Comparison of ENCODE assay signal across 26 mouse cellular contexts in genomic region chr11:88367501-88367900, GRCm38 (mm10).
DNase-seq lines count a peak whose midpoint lies in the region; ATAC-seq lines count a peak whose summit lies in the region.
"Had no signal": no experiment of that assay in that cellular context is flagged by ENCODE, and none has a peak within 500 bp of the region (broad histone marks: within the 10 kb centered on the region; RNA-seq: fewer than 3 reads in every experiment).

No protein-coding gene starts in this region.

- H3K9ac ChIP-seq in hindbrain, embryonic 13.5 days: peak overlapping the region; percentile 15; the same call in 1 of the 2 replicates
- no peak overlapping the region for H3K9ac ChIP-seq in hindbrain, embryonic 14.5 days
- H3K9ac ChIP-seq in liver, embryonic 12.5 days: no peak overlapping the region
- H3K9ac ChIP-seq in heart, embryonic 12.5 days: no peak overlapping the region
- H3K9ac ChIP-seq: embryonic facial prominence, embryonic 13.5 days; hindbrain, embryonic 12.5 days; limb, embryonic 12.5 days; lung, embryonic 14.5 days had no signal

- no peak overlapping the region for H3K4me2 ChIP-seq in hindbrain, embryonic 13.5 days
- H3K4me2 ChIP-seq in hindbrain, embryonic 14.5 days (replicated peaks): no peak overlapping the region
- H3K4me2 ChIP-seq in liver, embryonic 12.5 days: no peak overlapping the region; the same call in 1 of the 2 replicates
- no peak overlapping the region for H3K4me2 ChIP-seq in heart, embryonic 12.5 days
- H3K4me2 ChIP-seq: embryonic facial prominence, embryonic 13.5 days; heart, embryonic 11.5 days; hindbrain, embryonic 12.5 days; limb, embryonic 12.5 days; lung, embryonic 14.5 days had no signal

- peaks cover 28% of the 10 kb centered on the region for H3K36me3 ChIP-seq in hindbrain, embryonic 13.5 days
- peaks cover 7% of the 10 kb centered on the region; the same call in 1 of the 2 replicates for H3K36me3 ChIP-seq in hindbrain, embryonic 14.5 days (replicated peaks; ENCODE audit: control insufficient read depth, insufficient read depth)
- peaks cover 19% of the 10 kb centered on the region; the same call in 1 of the 2 replicates for H3K36me3 ChIP-seq in liver, embryonic 12.5 days
- H3K36me3 ChIP-seq in heart, embryonic 12.5 days: peaks cover 34% of the 10 kb centered on the region

- H3K4me3 ChIP-seq in hindbrain, embryonic 13.5 days: no peak overlapping the region
- no peak overlapping the region for H3K4me3 ChIP-seq in hindbrain, embryonic 14.5 days (replicated peaks; ENCODE audit: low read length)
- no peak overlapping the region for H3K4me3 ChIP-seq in liver, embryonic 12.5 days
- H3K4me3 ChIP-seq in heart, embryonic 12.5 days: no peak overlapping the region
- H3K4me3 ChIP-seq: embryonic facial prominence, embryonic 13.5 days; hindbrain, embryonic 12.5 days; limb, embryonic 12.5 days had no signal

- no peak for DNase-seq in hindbrain, embryonic 14.5 days (ENCODE audit: low spot score)
- DNase-seq in c-Kit-positive CD71-positive TER-119-negative erythroid progenitor cells, embryonic 14.5 days (ENCODE audit: low read depth): peak; percentile 20
- no peak for DNase-seq in left cerebral cortex, postnatal 10 days (ENCODE audit: extremely low spot score in 1 of 2, low spot score in 2 of 2)
- DNase-seq: adrenal gland, postnatal 36 days; cerebellum, adult 2 months; cerebellum, postnatal 25 days; embryo, embryonic 11 days; gastrocnemius, postnatal 14 days; heart, adult 11 months; heart, postnatal 10 days; kidney, adult 18-20 months; lung, embryonic 14.5 days; lung, postnatal 36 days had no signal

- no peak for ATAC-seq in hindbrain, embryonic 13.5 days (ENCODE audit: low FRiP score)
- no peak for ATAC-seq in hindbrain, embryonic 14.5 days (ENCODE audit: low FRiP score)
- peak; percentile 85 for ATAC-seq in liver, embryonic 12.5 days
- peak; percentile 90 for ATAC-seq in megakaryocyte progenitor cell, adult 5-6 weeks (replicated peaks; ENCODE audit: poor library complexity)
- ATAC-seq in heart, embryonic 12.5 days (ENCODE audit: insufficient number of reproducible peaks, low FRiP score): no peak; the same call in 1 of the 2 replicates
- no peak for ATAC-seq in frontal cortex, adult (ENCODE audit: low TSS enrichment)
- ATAC-seq: forebrain, embryonic 14.5 days; inflammation-experienced regulatory T-cells, adult 6 months; Patski had no signal

- intact Hi-C loops in left cerebral cortex, postnatal 10 days (cut with DNase I): no loop called here

- peaks cover 23% of the 10 kb centered on the region for H3K4me1 ChIP-seq in hindbrain, embryonic 13.5 days (replicated peaks)
- 0 out of 2 replicates have a peak, but pooled peaks cover 2% of the 10 kb centered on the region for H3K4me1 ChIP-seq in hindbrain, embryonic 14.5 days (replicated peaks; ENCODE audit: control insufficient read depth, insufficient read depth, low read length)
- H3K4me1 ChIP-seq in liver, embryonic 12.5 days: peaks cover 51% of the 10 kb centered on the region
- peaks cover 42% of the 10 kb centered on the region for H3K4me1 ChIP-seq in heart, embryonic 12.5 days (replicated peaks)
- H3K4me1 ChIP-seq: hindbrain, embryonic 12.5 days; limb, embryonic 12.5 days had no signal

- WGBS in hindbrain, embryonic 13.5 days: 89% methylated on average over 4 of the region's 4 CpGs
- WGBS in hindbrain, embryonic 14.5 days: 84% methylated on average over 4 of the region's 4 CpGs
- 13% methylated on average over 4 of the region's 4 CpGs for WGBS in liver, embryonic 12.5 days (ENCODE audit: insufficient replicate concordance)
- 55% methylated on average over 4 of the region's 4 CpGs for WGBS in heart, embryonic 12.5 days

- H3K9me3 ChIP-seq in hindbrain, embryonic 13.5 days: no peaks in the 10 kb centered on the region
- H3K9me3 ChIP-seq in hindbrain, embryonic 14.5 days (ENCODE audit: control insufficient read depth, low read length): no peaks in the 10 kb centered on the region
- H3K9me3 ChIP-seq in liver, embryonic 12.5 days (replicated peaks): no peaks in the 10 kb centered on the region
- no peaks in the 10 kb centered on the region for H3K9me3 ChIP-seq in heart, embryonic 12.5 days (replicated peaks)
- H3K9me3 ChIP-seq: embryonic facial prominence, embryonic 13.5 days; hindbrain, embryonic 12.5 days; limb, embryonic 12.5 days had no signal

- H3K27ac ChIP-seq in hindbrain, embryonic 13.5 days: no peak overlapping the region
- no peak overlapping the region for H3K27ac ChIP-seq in hindbrain, embryonic 14.5 days
- no peak overlapping the region for H3K27ac ChIP-seq in liver, embryonic 12.5 days
- no peak overlapping the region for H3K27ac ChIP-seq in heart, embryonic 12.5 days (ENCODE audit: poor library complexity, severe bottlenecking)
- H3K27ac ChIP-seq: embryonic facial prominence, embryonic 13.5 days; hindbrain, embryonic 12.5 days; kidney, postnatal 0 days; limb, embryonic 12.5 days had no signal

- no peaks in the 10 kb centered on the region for H3K27me3 ChIP-seq in hindbrain, embryonic 13.5 days
- no peaks in the 10 kb centered on the region for H3K27me3 ChIP-seq in hindbrain, embryonic 14.5 days (ENCODE audit: control insufficient read depth, insufficient read depth, low read length)
- no peaks in the 10 kb centered on the region for H3K27me3 ChIP-seq in liver, embryonic 12.5 days (replicated peaks)
- H3K27me3 ChIP-seq in heart, embryonic 12.5 days (replicated peaks): no peaks in the 10 kb centered on the region
- H3K27me3 ChIP-seq: embryonic facial prominence, embryonic 13.5 days; hindbrain, embryonic 12.5 days; limb, embryonic 12.5 days; Patski had no signal

Comparison
In these comparisons a context has a peak if more than half of its experiments do, and no peak if none do; other contexts are left out.
1. ATAC-seq: peak in liver, embryonic 12.5 days (single experiment) and megakaryocyte progenitor cell, adult 5-6 weeks (single experiment); none in hindbrain, embryonic 13.5 days (single experiment), hindbrain, embryonic 14.5 days (single experiment), heart, embryonic 12.5 days (single experiment) and frontal cortex, adult (single experiment).